Comparison of ENCODE assay signal across 22 mouse cellular contexts in genomic region chr13:57626434-57626833, GRCm38 (mm10).
DNase-seq lines count a peak whose midpoint lies in the region; ATAC-seq lines count a peak whose summit lies in the region.
"Had no signal": no experiment of that assay in that cellular context is flagged by ENCODE, and none has a peak within 500 bp of the region (broad histone marks: within the 10 kb centered on the region; RNA-seq: fewer than 3 reads in every experiment).

No protein-coding gene starts in this region.

- ATAC-seq in embryonic facial prominence, embryonic 14.5 days (ENCODE audit: low read depth): peak; percentile 41; the same call in 1 of the 2 replicates
- no peak for ATAC-seq in limb, embryonic 12.5 days (ENCODE audit: insufficient number of reproducible peaks, insufficient read depth, low FRiP score, low TSS enrichment, low read depth)
- ATAC-seq in inflammation-experienced regulatory T-cells, adult 6 months: no peak
- ATAC-seq: activated CD4-positive, CD25-positive, alpha-beta regulatory T cell, adult 4 months; midbrain, embryonic 15.5 days had no signal

- H3K27me3 ChIP-seq in embryonic facial prominence, embryonic 14.5 days (replicated peaks; ENCODE audit: control insufficient read depth, insufficient read depth, low read length): no peaks in the 10 kb centered on the region
- no peaks in the 10 kb centered on the region for H3K27me3 ChIP-seq in embryonic facial prominence, embryonic 10.5 days (replicated peaks; ENCODE audit: low read depth, poor library complexity, severe bottlenecking)
- no peaks in the 10 kb centered on the region for H3K27me3 ChIP-seq in limb, embryonic 12.5 days
- no peaks in the 10 kb centered on the region for H3K27me3 ChIP-seq in limb, embryonic 10.5 days (ENCODE audit: low read depth, poor library complexity, severe bottlenecking)
- H3K27me3 ChIP-seq: embryonic facial prominence, embryonic 13.5 days; lung, embryonic 15.5 days; midbrain, embryonic 15.5 days had no signal

- 57% methylated on average over 9 of the region's 9 CpGs for WGBS in embryonic facial prominence, embryonic 14.5 days
- 88% methylated on average over 9 of the region's 9 CpGs for WGBS in embryonic facial prominence, embryonic 10.5 days
- 87% methylated on average over 9 of the region's 9 CpGs for WGBS in limb, embryonic 12.5 days
- WGBS in limb, embryonic 10.5 days: 93% methylated on average over 9 of the region's 9 CpGs

- no peak overlapping the region for H3K4me3 ChIP-seq in embryonic facial prominence, embryonic 14.5 days (ENCODE audit: low read depth, low read length)
- H3K4me3 ChIP-seq in embryonic facial prominence, embryonic 10.5 days: no peak overlapping the region
- H3K4me3 ChIP-seq in limb, embryonic 12.5 days (replicated peaks): no peak overlapping the region
- H3K4me3 ChIP-seq in limb, embryonic 10.5 days: no peak overlapping the region
- H3K4me3 ChIP-seq: embryonic facial prominence, embryonic 13.5 days; heart, adult 2 months; heart, embryonic 15.5 days; lung, embryonic 15.5 days; midbrain, embryonic 15.5 days; myocyte had no signal

- H3K36me3 ChIP-seq in embryonic facial prominence, embryonic 14.5 days (ENCODE audit: control insufficient read depth, insufficient read depth, low read length): no peaks in the 10 kb centered on the region
- H3K36me3 ChIP-seq in embryonic facial prominence, embryonic 10.5 days (replicated peaks): no peaks in the 10 kb centered on the region
- no peaks in the 10 kb centered on the region for H3K36me3 ChIP-seq in limb, embryonic 12.5 days
- no peaks in the 10 kb centered on the region for H3K36me3 ChIP-seq in limb, embryonic 10.5 days
- H3K36me3 ChIP-seq: embryonic facial prominence, embryonic 13.5 days; G1E; heart, embryonic 15.5 days; lung, embryonic 15.5 days; midbrain, embryonic 15.5 days had no signal

- H3K27ac ChIP-seq in embryonic facial prominence, embryonic 14.5 days (replicated peaks; ENCODE audit: low read depth, low read length): no peak overlapping the region
- H3K27ac ChIP-seq in embryonic facial prominence, embryonic 10.5 days (replicated peaks): no peak overlapping the region
- peak overlapping the region; percentile 13; the same call in 1 of the 2 replicates for H3K27ac ChIP-seq in limb, embryonic 12.5 days
- no peak overlapping the region for H3K27ac ChIP-seq in limb, embryonic 10.5 days
- H3K27ac ChIP-seq: embryonic facial prominence, embryonic 13.5 days; heart, adult 2 months; heart, embryonic 15.5 days; kidney, postnatal 0 days; lung, embryonic 15.5 days; midbrain, embryonic 15.5 days had no signal

- H3K9me3 ChIP-seq in embryonic facial prominence, embryonic 14.5 days (ENCODE audit: control insufficient read depth, low read length): no peaks in the 10 kb centered on the region
- no peaks in the 10 kb centered on the region for H3K9me3 ChIP-seq in embryonic facial prominence, embryonic 10.5 days
- no peaks in the 10 kb centered on the region for H3K9me3 ChIP-seq in limb, embryonic 12.5 days
- no peaks in the 10 kb centered on the region for H3K9me3 ChIP-seq in limb, embryonic 10.5 days (replicated peaks)
- H3K9me3 ChIP-seq: heart, embryonic 15.5 days; lung, embryonic 15.5 days; midbrain, embryonic 15.5 days had no signal

- no peak overlapping the region for H3K9ac ChIP-seq in embryonic facial prominence, embryonic 14.5 days (ENCODE audit: low read depth, low read length)
- H3K9ac ChIP-seq in limb, embryonic 12.5 days (replicated peaks): no peak overlapping the region
- H3K9ac ChIP-seq: embryonic facial prominence, embryonic 13.5 days; heart, embryonic 15.5 days; lung, embryonic 15.5 days; midbrain, embryonic 15.5 days had no signal

- H3K4me2 ChIP-seq in embryonic facial prominence, embryonic 14.5 days (ENCODE audit: low read depth, low read length): no peak overlapping the region
- no peak overlapping the region for H3K4me2 ChIP-seq in limb, embryonic 12.5 days
- H3K4me2 ChIP-seq: embryonic facial prominence, embryonic 13.5 days; heart, embryonic 15.5 days; lung, embryonic 15.5 days; midbrain, embryonic 15.5 days had no signal

- peaks cover 4% of the 10 kb centered on the region; the same call in 1 of the 2 replicates for H3K4me1 ChIP-seq in embryonic facial prominence, embryonic 14.5 days (ENCODE audit: control insufficient read depth, insufficient read depth, low read length)
- H3K4me1 ChIP-seq in embryonic facial prominence, embryonic 10.5 days: no peaks in the 10 kb centered on the region
- no peaks in the 10 kb centered on the region for H3K4me1 ChIP-seq in limb, embryonic 12.5 days (replicated peaks)
- H3K4me1 ChIP-seq in limb, embryonic 10.5 days: no peaks in the 10 kb centered on the region
- H3K4me1 ChIP-seq: heart, embryonic 15.5 days; lung, embryonic 15.5 days had no signal

- DNase-seq in embryonic facial prominence, embryonic 14.5 days (ENCODE audit: low spot score): peak; percentile 66
- no peak for DNase-seq in embryonic facial prominence, embryonic 10.5 days (ENCODE audit: low spot score)
- no peak for DNase-seq in limb, embryonic 10.5 days (ENCODE audit: low spot score)
- DNase-seq in ovary, adult 18-20 months (ENCODE audit: low spot score): peak; percentile 25
- DNase-seq in ovary, postnatal 14 days (ENCODE audit: low spot score): no peak
- DNase-seq in testis, postnatal 10 days (ENCODE audit: low spot score): no peak
- DNase-seq: cerebellum, adult 11 months; cerebellum, postnatal 10 days; gastrocnemius, postnatal 25 days; heart, adult 2 months; kidney, adult 18-20 months; thymus, postnatal 36 days had no signal

Comparison
In these comparisons a context has a peak if more than half of its experiments do, and no peak if none do; other contexts are left out.
1. DNase-seq: peak in embryonic facial prominence, embryonic 14.5 days (single experiment) and ovary, adult 18-20 months (single experiment); none in embryonic facial prominence, embryonic 10.5 days (single experiment), limb, embryonic 10.5 days (single experiment), ovary, postnatal 14 days (single experiment) and testis, postnatal 10 days (single experiment).